Mouse (Mus musculus): Measurements from ENCODE around the gene Srpr.
A peak's percentile ranks its signal among the peaks of the same experiment; 100 is the strongest.

Gene Srpr

GRCm38 (mm10) chr9:35199772-35200471, at the start of gene Srpr, which contains the start of gene Tirap:
TSS of gene Srpr (plus strand) at chr9:35200175.
TSS of gene Tirap (minus strand) at chr9:35200291.
- DNase-seq (ENCODE audit: low spot score), result peak; percentile 93

DNA sequence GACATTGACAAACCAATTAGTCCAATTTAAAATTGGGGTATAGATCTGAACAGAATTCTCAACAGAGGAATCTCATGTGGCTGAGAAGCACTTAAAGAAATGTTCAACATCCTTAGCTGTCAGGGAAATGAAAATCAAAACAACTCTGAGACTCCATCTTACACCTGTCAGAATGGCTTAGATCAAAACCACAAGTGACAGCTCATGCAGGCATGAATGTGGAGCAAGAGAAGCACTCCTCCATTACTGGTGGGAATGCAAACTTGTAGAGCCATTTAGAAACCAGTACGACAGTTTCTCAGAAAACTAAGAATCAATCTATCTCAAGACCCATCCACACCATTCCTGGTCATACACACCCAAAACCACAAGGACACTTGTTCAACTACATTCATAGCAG, 47.1 kb upstream of the Srpr start:
- no peak for DNase-seq (ENCODE audit: low spot score)

- DNase-seq (ENCODE audit: low spot score), result no peak
These were observed 43.8 kb upstream of the Srpr start for GRCm38 (mm10) chr9:35156002-35156710.

- DNase-seq (ENCODE audit: low spot score), result no peak
These were observed 43.1 kb upstream of the Srpr start for GRCm38 (mm10) chr9:35156862-35157261.

- no peak for DNase-seq (ENCODE audit: low spot score)
These were observed 41.5 kb upstream of the Srpr start for GRCm38 (mm10) chr9:35158477-35158876.

DNA sequence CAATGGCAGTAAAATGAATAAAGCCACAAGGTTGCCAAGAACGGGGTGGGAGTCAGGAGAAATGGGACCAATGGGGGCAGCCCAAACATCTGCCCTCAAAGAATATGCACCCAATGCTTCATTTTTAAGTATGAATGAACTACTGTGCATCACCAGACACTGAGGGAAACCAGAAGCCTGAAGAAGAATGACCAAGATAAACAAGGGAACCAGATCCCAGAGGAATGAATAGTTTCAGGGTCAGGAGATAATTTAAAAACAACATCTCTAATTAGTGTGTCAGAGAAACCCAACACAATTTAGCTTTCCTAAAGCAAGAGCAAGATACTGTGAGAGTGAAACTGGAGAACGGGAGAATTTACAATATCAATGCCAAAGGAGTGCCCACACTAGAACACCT, 39.3 kb upstream of the Srpr start:
- no peak for DNase-seq (ENCODE audit: low spot score)

DNA sequence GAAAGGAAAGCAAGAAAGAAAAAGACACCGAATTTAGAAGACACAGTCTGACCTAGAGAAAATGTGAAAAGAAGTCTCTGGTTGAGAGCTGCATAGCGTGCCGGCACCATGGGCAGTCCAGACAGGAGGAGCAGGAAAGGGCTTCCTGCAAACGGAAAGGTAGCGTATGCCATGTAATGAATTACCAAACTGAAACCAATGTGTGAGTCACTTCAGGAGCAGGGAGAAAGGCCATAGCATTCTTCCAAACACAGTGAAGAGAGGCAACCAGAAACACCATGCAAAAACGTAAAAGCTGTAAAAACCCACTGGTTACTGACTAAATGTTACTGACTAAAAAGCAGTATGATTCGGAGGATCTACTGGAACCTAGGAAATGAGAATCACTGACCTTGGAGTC, 38.3 kb upstream of the Srpr start:
- DNase-seq (ENCODE audit: low spot score), result no peak

- DNase-seq (ENCODE audit: low spot score), result peak; percentile 59
These were observed 36.8 kb upstream of the Srpr start for GRCm38 (mm10) chr9:35163011-35163690.

GRCm38 (mm10) chr9:35164142-35164874, 35.7 kb upstream of the Srpr start:
- DNase-seq (ENCODE audit: low spot score), result no peak

GRCm38 (mm10) chr9:35166144-35166797, 33.7 kb upstream of the Srpr start:
- DNase-seq (ENCODE audit: low spot score), result no peak

- no peak for DNase-seq (ENCODE audit: low spot score)
These were observed 33.0 kb upstream of the Srpr start for GRCm38 (mm10) chr9:35166798-35167635.

GRCm38 (mm10) chr9:35170071-35170470, 29.9 kb upstream of the Srpr start:
- no peak for DNase-seq (ENCODE audit: low spot score)

- DNase-seq (ENCODE audit: low spot score), result no peak
These were observed 26.6 kb upstream of the Srpr start for GRCm38 (mm10) chr9:35173331-35173730.

DNA sequence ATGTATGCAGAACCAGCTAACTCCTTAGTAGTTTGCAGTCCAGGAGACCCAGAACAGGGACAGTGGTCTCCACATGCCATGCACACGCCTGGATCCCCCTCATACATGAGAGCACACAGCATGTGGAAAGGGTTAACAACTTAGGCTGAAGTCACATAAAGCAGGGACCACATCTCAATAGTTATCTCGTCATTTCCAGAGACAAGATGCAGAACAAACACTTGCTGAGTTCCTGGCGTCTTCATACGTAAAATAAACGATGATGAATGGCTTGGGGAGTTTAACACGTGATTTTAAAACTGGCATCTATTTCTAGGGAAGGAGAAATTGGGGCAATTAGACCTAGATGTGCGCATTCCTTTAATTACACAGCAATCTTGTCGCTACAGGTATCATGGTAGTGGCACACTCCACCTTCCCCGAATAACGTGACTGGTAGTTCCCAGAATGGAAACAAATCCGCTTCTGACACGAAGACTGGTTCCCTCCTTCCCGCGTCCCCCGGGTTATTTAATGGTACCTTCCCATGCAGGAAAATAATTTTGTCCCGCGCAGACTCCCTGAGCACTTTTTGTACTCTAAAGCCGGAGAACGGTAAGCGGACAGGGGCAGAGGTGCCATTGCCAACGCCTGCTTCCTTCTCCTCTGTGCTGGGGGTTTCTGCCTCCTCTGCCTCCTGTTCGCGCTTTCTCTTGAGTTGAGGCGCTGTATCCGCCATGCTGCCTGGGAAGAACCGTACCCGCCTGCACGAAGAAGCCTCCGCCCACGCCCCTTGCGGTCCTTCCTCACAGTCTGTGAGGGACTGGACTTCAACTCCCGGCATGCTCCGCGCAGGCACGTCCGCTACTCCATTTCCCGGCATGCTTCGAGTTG, 24.5 kb upstream of the Srpr start, which contains the start of gene Dcps:
Gene Dcps, minus strand, starts transcription at position 811 of the 873 bp plus-strand sequence.
- peak; percentile 90 for DNase-seq (ENCODE audit: low spot score)

GRCm38 (mm10) chr9:35176124-35176659, 23.8 kb upstream of the Srpr start:
- no peak for DNase-seq (ENCODE audit: low spot score)

- no peak for DNase-seq (ENCODE audit: low spot score)
These were observed 17.1 kb upstream of the Srpr start for GRCm38 (mm10) chr9:35182832-35183231.

DNA sequence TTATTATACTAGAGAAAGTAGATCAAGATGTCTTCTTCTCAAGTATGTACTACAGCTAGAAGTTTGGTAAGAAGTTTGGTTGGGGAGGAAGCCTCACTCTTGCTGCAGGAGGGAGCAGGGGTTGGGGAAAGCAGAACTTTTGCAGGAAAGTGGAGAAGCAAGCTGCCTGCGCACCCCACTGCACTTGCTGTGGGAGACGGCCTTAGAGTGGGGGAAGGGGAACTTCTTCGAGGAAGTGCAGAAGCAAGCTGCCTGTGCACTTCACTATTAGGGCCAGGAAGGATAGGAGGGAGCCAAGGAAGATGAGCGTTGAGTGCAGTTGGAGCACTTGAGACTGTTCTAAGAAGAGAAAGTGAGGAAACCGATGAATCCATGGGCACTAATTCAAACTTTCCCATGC, 16.6 kb upstream of the Srpr start:
- no peak for DNase-seq (ENCODE audit: low spot score)

GRCm38 (mm10) chr9:35186430-35186829, 13.5 kb upstream of the Srpr start:
- no peak for DNase-seq (ENCODE audit: low spot score)

GRCm38 (mm10) chr9:35187351-35187903, 12.5 kb upstream of the Srpr start:
- no peak for DNase-seq (ENCODE audit: low spot score)

Measured in ovary, postnatal 36 days (tissue).